Mouse (Mus musculus): ENCODE results near the gene Fetub. TPM values are rescaled to one million over a fixed set of nuclear protein-coding genes. Genes with fewer than 3 reads are reported as not detected.

Gene Fetub
- polyA plus RNA-seq, 1 experiment from 2014 or later: 0.25 TPM

GRCm38 (mm10) chr16:22891733-22892154 lies 26.4 kb upstream of the Fetub start:
- DNase-seq (ENCODE audit: low spot score) (no peak), ATAC-seq (replicated peaks; ENCODE audit: insufficient number of reproducible peaks, low FRiP score, low TSS enrichment, low read depth) (no peak)
- H3K4me1 ChIP-seq (ENCODE audit: control insufficient read depth, insufficient read depth, low read length): no peaks in the 10 kb centered on the region
- no peak overlapping the region for H3K9ac ChIP-seq (replicated peaks; ENCODE audit: low read length)
- no peak overlapping the region for H3K4me3 ChIP-seq (ENCODE audit: low read depth, low read length)
- H3K9me3 ChIP-seq (replicated peaks; ENCODE audit: control insufficient read depth, low read length): no peaks in the 10 kb centered on the region
- no peak overlapping the region for H3K27ac ChIP-seq (replicated peaks; ENCODE audit: low read depth, low read length)
- no peaks in the 10 kb centered on the region for H3K27me3 ChIP-seq (ENCODE audit: control insufficient read depth, insufficient read depth, low read length)
- no peak overlapping the region for H3K4me2 ChIP-seq (ENCODE audit: low read depth, low read length)
- WGBS: 92% methylated on average over 8 of the region's 8 CpGs
- no peaks in the 10 kb centered on the region for H3K36me3 ChIP-seq (replicated peaks; ENCODE audit: control insufficient read depth, insufficient read depth, low read depth, low read length)

GRCm38 (mm10) chr16:22894095-22894494 lies 24.0 kb upstream of the Fetub start:
- ATAC-seq (replicated peaks; ENCODE audit: insufficient number of reproducible peaks, low FRiP score, low TSS enrichment, low read depth): no peak
- no peak overlapping the region for H3K9ac ChIP-seq (replicated peaks; ENCODE audit: low read length)
- H3K27ac ChIP-seq (replicated peaks; ENCODE audit: low read depth, low read length): no peak overlapping the region

GRCm38 (mm10) chr16:22896618-22897017 lies 21.5 kb upstream of the Fetub start:
- no peak overlapping the region for H3K9ac ChIP-seq (replicated peaks; ENCODE audit: low read length)
- no peaks in the 10 kb centered on the region for H3K9me3 ChIP-seq (replicated peaks; ENCODE audit: control insufficient read depth, low read length)
- WGBS: 66% methylated on average over 2 of the region's 2 CpGs
- H3K4me3 ChIP-seq (ENCODE audit: low read depth, low read length): no peak overlapping the region
- ATAC-seq (replicated peaks; ENCODE audit: insufficient number of reproducible peaks, low FRiP score, low TSS enrichment, low read depth): no peak
- no peaks in the 10 kb centered on the region for H3K4me1 ChIP-seq (ENCODE audit: control insufficient read depth, insufficient read depth, low read length)
- no peaks in the 10 kb centered on the region for H3K36me3 ChIP-seq (replicated peaks; ENCODE audit: control insufficient read depth, insufficient read depth, low read depth, low read length)
- H3K27ac ChIP-seq (replicated peaks; ENCODE audit: low read depth, low read length): no peak overlapping the region
- no peak overlapping the region for H3K4me2 ChIP-seq (ENCODE audit: low read depth, low read length)
- H3K27me3 ChIP-seq (ENCODE audit: control insufficient read depth, insufficient read depth, low read length): no peaks in the 10 kb centered on the region
- DNase-seq (ENCODE audit: low spot score): no peak

More at GRCm38 (mm10) chr16:22894095-22894494, 24.0 kb upstream of the Fetub start:
- no peaks in the 10 kb centered on the region for H3K27me3 ChIP-seq (ENCODE audit: control insufficient read depth, insufficient read depth, low read length)
- H3K4me1 ChIP-seq (ENCODE audit: control insufficient read depth, insufficient read depth, low read length): no peaks in the 10 kb centered on the region
- no peak overlapping the region for H3K4me3 ChIP-seq (ENCODE audit: low read depth, low read length)
- no peaks in the 10 kb centered on the region for H3K36me3 ChIP-seq (replicated peaks; ENCODE audit: control insufficient read depth, insufficient read depth, low read depth, low read length)
- no peak for DNase-seq (ENCODE audit: low spot score)
- H3K4me2 ChIP-seq (ENCODE audit: low read depth, low read length): no peak overlapping the region
- no peaks in the 10 kb centered on the region for H3K9me3 ChIP-seq (replicated peaks; ENCODE audit: control insufficient read depth, low read length)
- WGBS: 74% methylated on average over 8 of the region's 8 CpGs

- H3K4me1 ChIP-seq (ENCODE audit: control insufficient read depth, insufficient read depth, low read length): no peaks in the 10 kb centered on the region
- ATAC-seq (replicated peaks; ENCODE audit: insufficient number of reproducible peaks, low FRiP score, low TSS enrichment, low read depth): no peak
- no peak overlapping the region for H3K27ac ChIP-seq (replicated peaks; ENCODE audit: low read depth, low read length)
- DNase-seq (ENCODE audit: low spot score): no peak
- H3K4me2 ChIP-seq (ENCODE audit: low read depth, low read length): no peak overlapping the region
- H3K9ac ChIP-seq (replicated peaks; ENCODE audit: low read length): no peak overlapping the region
- no peaks in the 10 kb centered on the region for H3K27me3 ChIP-seq (ENCODE audit: control insufficient read depth, insufficient read depth, low read length)
- H3K9me3 ChIP-seq (replicated peaks; ENCODE audit: control insufficient read depth, low read length): no peaks in the 10 kb centered on the region
- no peak overlapping the region for H3K4me3 ChIP-seq (ENCODE audit: low read depth, low read length)
- WGBS: 65% methylated on average over 5 of the region's 5 CpGs
- H3K36me3 ChIP-seq (replicated peaks; ENCODE audit: control insufficient read depth, insufficient read depth, low read depth, low read length): no peaks in the 10 kb centered on the region
These were observed 18.8 kb upstream of the Fetub start for GRCm38 (mm10) chr16:22899346-22899745.

GRCm38 (mm10) chr16:22899866-22900570 lies 18.1 kb upstream of the Fetub start:
- WGBS: 86% methylated on average over 10 of the region's 10 CpGs

GRCm38 (mm10) chr16:22901326-22901725 lies 16.8 kb upstream of the Fetub start:
- H3K4me2 ChIP-seq (ENCODE audit: low read depth, low read length): no peak overlapping the region

More at GRCm38 (mm10) chr16:22899866-22900570, 18.1 kb upstream of the Fetub start:
- Histone ChIP-seq H3K27me3 (ENCODE audit: control insufficient read depth, insufficient read depth, low read length) (no peaks in the 10 kb centered on the region), H3K4me2 (ENCODE audit: low read depth, low read length) (no peak overlapping the region), H3K4me1 (ENCODE audit: control insufficient read depth, insufficient read depth, low read length) (no peaks in the 10 kb centered on the region), H3K27ac (replicated peaks; ENCODE audit: low read depth, low read length) (no peak overlapping the region), H3K36me3 (replicated peaks; ENCODE audit: control insufficient read depth, insufficient read depth, low read depth, low read length) (no peaks in the 10 kb centered on the region), H3K9ac (replicated peaks; ENCODE audit: low read length) (no peak overlapping the region), H3K9me3 (replicated peaks; ENCODE audit: control insufficient read depth, low read length) (no peaks in the 10 kb centered on the region), H3K4me3 (ENCODE audit: low read depth, low read length) (no peak overlapping the region)
- no peak for ATAC-seq (replicated peaks; ENCODE audit: insufficient number of reproducible peaks, low FRiP score, low TSS enrichment, low read depth)
- no peak for DNase-seq (ENCODE audit: low spot score)

GRCm38 (mm10) chr16:22909290-22909689 lies 8.8 kb upstream of the Fetub start:
- Histone ChIP-seq H3K36me3 (replicated peaks; ENCODE audit: control insufficient read depth, insufficient read depth, low read depth, low read length) (no peaks in the 10 kb centered on the region), H3K9me3 (replicated peaks; ENCODE audit: control insufficient read depth, low read length) (no peaks in the 10 kb centered on the region), H3K4me3 (ENCODE audit: low read depth, low read length) (no peak overlapping the region), H3K27me3 (ENCODE audit: control insufficient read depth, insufficient read depth, low read length) (no peaks in the 10 kb centered on the region), H3K9ac (replicated peaks; ENCODE audit: low read length) (no peak overlapping the region), H3K4me2 (ENCODE audit: low read depth, low read length) (no peak overlapping the region), H3K4me1 (ENCODE audit: control insufficient read depth, insufficient read depth, low read length) (no peaks in the 10 kb centered on the region), H3K27ac (replicated peaks; ENCODE audit: low read depth, low read length) (no peak overlapping the region)
- DNase-seq (ENCODE audit: low spot score): no peak
- 90% methylated on average over 6 of the region's 6 CpGs for WGBS
- no peak for ATAC-seq (replicated peaks; ENCODE audit: insufficient number of reproducible peaks, low FRiP score, low TSS enrichment, low read depth)

More at GRCm38 (mm10) chr16:22901326-22901725, 16.8 kb upstream of the Fetub start:
- DNase-seq (ENCODE audit: low spot score): no peak
- H3K36me3 ChIP-seq (replicated peaks; ENCODE audit: control insufficient read depth, insufficient read depth, low read depth, low read length): no peaks in the 10 kb centered on the region
- H3K9ac ChIP-seq (replicated peaks; ENCODE audit: low read length): no peak overlapping the region
- H3K4me1 ChIP-seq (ENCODE audit: control insufficient read depth, insufficient read depth, low read length): no peaks in the 10 kb centered on the region
- no peak overlapping the region for H3K27ac ChIP-seq (replicated peaks; ENCODE audit: low read depth, low read length)
- 84% methylated on average over 3 of the region's 3 CpGs for WGBS
- H3K4me3 ChIP-seq (ENCODE audit: low read depth, low read length): no peak overlapping the region
- H3K9me3 ChIP-seq (replicated peaks; ENCODE audit: control insufficient read depth, low read length): no peaks in the 10 kb centered on the region
- no peaks in the 10 kb centered on the region for H3K27me3 ChIP-seq (ENCODE audit: control insufficient read depth, insufficient read depth, low read length)
- no peak for ATAC-seq (replicated peaks; ENCODE audit: insufficient number of reproducible peaks, low FRiP score, low TSS enrichment, low read depth)

- WGBS: 83% methylated on average over 3 of the region's 3 CpGs
These were observed 6.1 kb upstream of the Fetub start for GRCm38 (mm10) chr16:22911986-22912385.

More at GRCm38 (mm10) chr16:22911986-22912385, 6.1 kb upstream of the Fetub start:
- H3K36me3 ChIP-seq (replicated peaks; ENCODE audit: control insufficient read depth, insufficient read depth, low read depth, low read length): no peaks in the 10 kb centered on the region
- H3K9ac ChIP-seq (replicated peaks; ENCODE audit: low read length): no peak overlapping the region
- no peak for ATAC-seq (replicated peaks; ENCODE audit: insufficient number of reproducible peaks, low FRiP score, low TSS enrichment, low read depth)
- H3K4me2 ChIP-seq (ENCODE audit: low read depth, low read length): no peak overlapping the region
- H3K27ac ChIP-seq (replicated peaks; ENCODE audit: low read depth, low read length): no peak overlapping the region
- no peak for DNase-seq (ENCODE audit: low spot score)
- H3K4me3 ChIP-seq (ENCODE audit: low read depth, low read length): no peak overlapping the region
- H3K27me3 ChIP-seq (ENCODE audit: control insufficient read depth, insufficient read depth, low read length): no peaks in the 10 kb centered on the region
- H3K4me1 ChIP-seq (ENCODE audit: control insufficient read depth, insufficient read depth, low read length): no peaks in the 10 kb centered on the region
- no peaks in the 10 kb centered on the region for H3K9me3 ChIP-seq (replicated peaks; ENCODE audit: control insufficient read depth, low read length)

Data from embryonic facial prominence, embryonic 11.5 days (tissue).